Mouse (Mus musculus): ENCODE data around the gene Gm13289. TPM values are rescaled to one million over a fixed set of nuclear protein-coding genes. Genes with fewer than 3 reads are reported as not detected.
A peak's percentile ranks its signal among the peaks of the same experiment; 100 is the strongest.

The Gm13289 gene
- total and polyA plus RNA-seq, 3 experiments: not detected

- Histone ChIP-seq H3K9me3 (replicated peaks; ENCODE audit: insufficient read depth, low read length) (no peaks in the 10 kb centered on the region), H3K9ac (ENCODE audit: control insufficient read depth, low read depth, low read length, poor library complexity, severe bottlenecking) (no peak overlapping the region), H3K27me3 (ENCODE audit: control insufficient read depth in 1 of 2, insufficient read depth in 2 of 2, low read length in 2 of 2) (peaks cover 4 to 8% of the 10 kb centered on the region in 2 experiments; a peak in 3 of 4 replicates), H3K4me3 (ENCODE audit: control insufficient read depth in 1 of 2, insufficient read depth in 1 of 2, low read depth in 2 of 2, low read length in 2 of 2) (no peak overlapping the region), H3K4me1 (ENCODE audit: control insufficient read depth in 1 of 2, insufficient read depth in 2 of 2, low read length in 2 of 2) (no peaks in the 10 kb centered on the region), H3K79me2 (ENCODE audit: control insufficient read depth, insufficient read depth, low read length, poor library complexity) (no peaks in the 10 kb centered on the region), H3K27ac (ENCODE audit: control insufficient read depth, low read depth, low read length) (no peak overlapping the region), H3K36me3 (ENCODE audit: control insufficient read depth in 1 of 2, insufficient read depth in 2 of 2, low read length in 2 of 2) (no peaks in the 10 kb centered on the region)
- no peak for DNase-seq (ENCODE audit: low read depth, low spot score)
- TF ChIP-seq TCF12 (IDR thresholded peaks at IDR 0.05; ENCODE audit: low read depth, low read length) (no peak), MYC (IDR thresholded peaks at IDR 0.05; ENCODE audit: low read depth, low read length) (no peak), ZKSCAN1 (IDR thresholded peaks at IDR 0.05; ENCODE audit: low read depth, low read length) (no peak), ZNF384 (IDR thresholded peaks at IDR 0.05; ENCODE audit: low read depth, low read length) (no peak), POLR2AphosphoS2 (IDR thresholded peaks at IDR 0.05; ENCODE audit: low read length) (no peak), HCFC1 (IDR thresholded peaks at IDR 0.05; ENCODE audit: low read depth, low read length) (no peak)
Observed at GRCm38 (mm10) chr4:88741426-88741825, 35.3 kb upstream of the Gm13289 start.

GRCm38 (mm10) chr4:88742771-88743371 is 33.9 kb upstream of the Gm13289 start:
- H3K79me2 ChIP-seq (ENCODE audit: control insufficient read depth, insufficient read depth, low read length, poor library complexity): no peaks in the 10 kb centered on the region

GRCm38 (mm10) chr4:88744207-88744606 is 32.5 kb upstream of the Gm13289 start:
- H3K9me3 ChIP-seq (replicated peaks; ENCODE audit: insufficient read depth, low read length): no peaks in the 10 kb centered on the region
- no peak overlapping the region for H3K9ac ChIP-seq (ENCODE audit: control insufficient read depth, low read depth, low read length, poor library complexity, severe bottlenecking)
- peaks cover 3 to 5% of the 10 kb centered on the region in 2 experiments; a peak in 3 of 4 replicates for H3K27me3 ChIP-seq (ENCODE audit: control insufficient read depth in 1 of 2, insufficient read depth in 2 of 2, low read length in 2 of 2)
- H3K79me2 ChIP-seq (ENCODE audit: control insufficient read depth, insufficient read depth, low read length, poor library complexity): no peaks in the 10 kb centered on the region
- no peak for TF ChIP-seq KAT2A (conservative IDR thresholded peaks at IDR 0.05; ENCODE audit: low read depth, low read length)
- no peak for TF ChIP-seq CHD1 (IDR thresholded peaks at IDR 0.05; ENCODE audit: low read depth, low read length)
- TF ChIP-seq POLR2AphosphoS2 (IDR thresholded peaks at IDR 0.05; ENCODE audit: low read length): no peak
- no peak for TF ChIP-seq MEF2A (IDR thresholded peaks at IDR 0.05; ENCODE audit: extremely low read depth, insufficient replicate concordance, low read depth, low read length, poor library complexity, severe bottlenecking)
- TF ChIP-seq MAX (IDR thresholded peaks at IDR 0.05; ENCODE audit: low read length): no peak
- TF ChIP-seq NRF1 (IDR thresholded peaks at IDR 0.05; ENCODE audit: insufficient read depth, low read depth, low read length, poor library complexity, severe bottlenecking): no peak
- TF ChIP-seq TCF12 (IDR thresholded peaks at IDR 0.05; ENCODE audit: low read depth, low read length): no peak
- TF ChIP-seq TAL1 (IDR thresholded peaks at IDR 0.05; ENCODE audit: low read length): no peak
- peak; percentile 21 for TF ChIP-seq RAD21 (IDR thresholded peaks at IDR 0.05; ENCODE audit: low read depth, low read length)
- TF ChIP-seq GABPA (IDR thresholded peaks at IDR 0.05; ENCODE audit: low read depth, low read length): no peak
- no peak for TF ChIP-seq MAFK (IDR thresholded peaks at IDR 0.05; ENCODE audit: borderline replicate concordance, low read depth, low read length)
- TF ChIP-seq ZKSCAN1 (IDR thresholded peaks at IDR 0.05; ENCODE audit: low read depth, low read length): no peak
- TF ChIP-seq USF2 (IDR thresholded peaks at IDR 0.05; ENCODE audit: borderline replicate concordance in 1 of 2, insufficient read depth in 1 of 2, low read depth in 1 of 2, low read length in 2 of 2): no peak
- TF ChIP-seq GATA1 (IDR thresholded peaks at IDR 0.05; ENCODE audit: low read depth, low read length): no peak
- TF ChIP-seq CTCF (IDR thresholded peaks at IDR 0.05 in 2 of 3, conservative IDR thresholded peaks at IDR 0.05 in 1 of 3; ENCODE audit: control insufficient read depth in 1 of 3, insufficient read depth in 1 of 3, low read depth in 2 of 3, low read length in 3 of 3, poor library complexity in 1 of 3, severe bottlenecking in 1 of 3): peak in 1 of 3 experiments; percentile 36; a peak in 3 of 6 replicates
- no peak for TF ChIP-seq SIN3A (IDR thresholded peaks at IDR 0.05; ENCODE audit: low read length)
- H3K27ac ChIP-seq (ENCODE audit: control insufficient read depth, low read depth, low read length): no peak overlapping the region
- H3K4me1 ChIP-seq (ENCODE audit: control insufficient read depth in 1 of 2, insufficient read depth in 2 of 2, low read length in 2 of 2): no peaks in the 10 kb centered on the region
- H3K36me3 ChIP-seq (ENCODE audit: control insufficient read depth in 1 of 2, insufficient read depth in 2 of 2, low read length in 2 of 2): no peaks in the 10 kb centered on the region
- H3K4me3 ChIP-seq (ENCODE audit: control insufficient read depth in 1 of 2, insufficient read depth in 1 of 2, low read depth in 2 of 2, low read length in 2 of 2): no peak overlapping the region
- no peak for DNase-seq (ENCODE audit: low read depth, low spot score)

More at GRCm38 (mm10) chr4:88742771-88743371, 33.9 kb upstream of the Gm13289 start:
- no peak overlapping the region for H3K9ac ChIP-seq (ENCODE audit: control insufficient read depth, low read depth, low read length, poor library complexity, severe bottlenecking)
- H3K27me3 ChIP-seq (ENCODE audit: control insufficient read depth in 1 of 2, insufficient read depth in 2 of 2, low read length in 2 of 2): peaks cover 3 to 5% of the 10 kb centered on the region in 2 experiments; a peak in 3 of 4 replicates
- H3K4me1 ChIP-seq (ENCODE audit: control insufficient read depth in 1 of 2, insufficient read depth in 2 of 2, low read length in 2 of 2): no peaks in the 10 kb centered on the region
- H3K27ac ChIP-seq (ENCODE audit: control insufficient read depth, low read depth, low read length): no peak overlapping the region
- TF ChIP-seq NELFE (IDR thresholded peaks at IDR 0.05; ENCODE audit: low read depth, low read length): no peak
- TF ChIP-seq CTCF (IDR thresholded peaks at IDR 0.05 in 2 of 3, conservative IDR thresholded peaks at IDR 0.05 in 1 of 3; ENCODE audit: control insufficient read depth in 1 of 3, insufficient read depth in 1 of 3, low read depth in 2 of 3, low read length in 3 of 3, poor library complexity in 1 of 3, severe bottlenecking in 1 of 3): peak in 1 of 3 experiments; percentile 39; a peak in 2 of 6 replicates
- TF ChIP-seq MAFK (IDR thresholded peaks at IDR 0.05; ENCODE audit: borderline replicate concordance, low read depth, low read length): no peak
- TF ChIP-seq RAD21 (IDR thresholded peaks at IDR 0.05; ENCODE audit: low read depth, low read length): 0 out of 2 replicates have a peak, but pooled peaks have one; percentile 1
- peak; percentile 33; the same call in 1 of the 2 replicates for TF ChIP-seq SMC3 (IDR thresholded peaks at IDR 0.05; ENCODE audit: low read depth, low read length)
- no peaks in the 10 kb centered on the region for H3K9me3 ChIP-seq (replicated peaks; ENCODE audit: insufficient read depth, low read length)
- DNase-seq (ENCODE audit: low read depth, low spot score): no peak
- H3K36me3 ChIP-seq (ENCODE audit: control insufficient read depth in 1 of 2, insufficient read depth in 2 of 2, low read length in 2 of 2): no peaks in the 10 kb centered on the region
- H3K4me3 ChIP-seq (ENCODE audit: control insufficient read depth in 1 of 2, insufficient read depth in 1 of 2, low read depth in 2 of 2, low read length in 2 of 2): no peak overlapping the region
